Mouse (Mus musculus) lung, postnatal 25 days (tissue): ENCODE measurements at regions not wholly inside any gene's neighbourhood (a gene's known extent, or its start where the extent isn't known, plus 50 kb on each side); places are given as distances from the start of the nearest gene placed in this dataset.

ENCODE experiments used
- DNase-seq: peaks from one replicate; pipeline ENCODE4 v3.0.0; 2022; ENCODE audit warnings: low spot score

DNA sequence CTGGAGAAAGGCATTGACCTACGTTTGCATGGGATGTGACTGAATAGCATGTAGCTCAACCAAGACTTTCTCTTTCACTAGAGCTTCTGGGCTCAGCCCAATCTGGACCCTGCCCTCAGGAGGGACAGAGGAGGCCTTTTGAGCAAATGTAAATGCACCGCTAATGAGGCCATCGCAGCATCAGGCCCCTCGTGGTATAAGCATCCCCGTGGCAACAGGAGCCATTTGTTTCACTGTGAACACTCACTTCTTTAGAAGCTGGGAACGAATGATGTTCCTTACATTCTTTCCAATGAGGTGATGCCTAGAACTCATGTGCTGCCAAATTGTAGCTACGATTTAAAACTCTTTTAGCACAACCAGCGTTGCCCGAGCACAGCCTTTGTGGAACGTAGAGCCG is 279.0 kb upstream of the Gjb5 start:
- DNase-seq = no peak

DNA sequence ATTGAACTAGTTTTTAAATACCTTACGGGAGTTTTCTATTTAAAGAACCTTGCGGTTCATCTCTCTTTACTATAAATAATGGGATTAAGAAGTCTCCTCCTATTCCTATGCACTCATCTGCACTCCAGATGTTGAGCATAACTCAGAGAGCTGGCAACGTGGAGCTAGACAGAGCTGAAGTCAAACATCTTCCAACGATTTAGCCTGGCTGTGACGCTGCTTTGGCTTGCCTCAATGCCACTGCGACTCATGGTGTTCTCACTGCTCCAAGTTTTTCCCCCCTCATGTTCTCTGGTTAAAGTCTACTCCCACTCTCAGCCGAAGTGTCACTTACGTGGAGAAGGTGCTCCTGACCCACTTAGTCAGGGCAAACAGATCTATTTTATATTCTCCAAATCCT is 277.3 kb upstream of the Gjb5 start:
- DNase-seq = no peak

DNA sequence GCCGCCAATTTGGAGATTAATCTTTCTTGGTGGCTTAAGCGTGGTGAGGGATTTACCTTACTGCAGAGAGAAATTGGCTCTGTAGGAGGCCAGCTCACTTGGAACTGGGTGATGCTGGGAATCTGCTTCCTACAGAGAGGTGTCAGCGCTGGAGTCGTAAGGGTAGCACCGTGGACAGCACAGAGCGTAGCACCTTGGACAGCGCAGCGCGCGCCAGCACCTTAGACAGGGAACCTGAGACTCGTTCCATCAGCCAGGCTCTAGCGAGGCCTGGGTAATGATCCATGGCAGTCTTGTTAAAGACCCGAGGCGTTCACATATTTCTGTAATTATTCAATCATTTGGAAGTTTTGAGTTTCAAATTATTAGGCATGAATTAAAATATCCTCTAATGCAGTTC is 261.9 kb upstream of the Gjb5 start:
- DNase-seq = no peak

DNA sequence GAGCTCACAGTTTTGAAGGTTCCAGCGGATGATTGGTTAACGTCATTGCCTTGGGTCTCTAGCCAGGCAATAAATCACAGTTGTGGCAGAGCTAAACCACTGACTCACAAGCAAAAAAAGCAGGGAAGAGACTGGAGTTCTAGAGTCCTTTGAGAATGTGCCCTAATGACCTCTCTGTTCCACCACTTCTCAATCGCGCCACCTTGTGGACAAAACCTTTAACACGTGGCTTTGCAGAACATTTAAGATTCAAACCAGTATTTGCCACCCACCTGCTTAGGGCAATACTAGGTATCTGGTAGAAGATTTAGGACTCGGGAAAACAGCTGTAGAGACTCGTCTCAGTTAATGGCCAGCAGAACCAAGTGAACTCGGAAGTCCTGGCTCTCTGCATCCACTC is 254.8 kb upstream of the Gjb5 start:
- peak; percentile 14 for DNase-seq

DNA sequence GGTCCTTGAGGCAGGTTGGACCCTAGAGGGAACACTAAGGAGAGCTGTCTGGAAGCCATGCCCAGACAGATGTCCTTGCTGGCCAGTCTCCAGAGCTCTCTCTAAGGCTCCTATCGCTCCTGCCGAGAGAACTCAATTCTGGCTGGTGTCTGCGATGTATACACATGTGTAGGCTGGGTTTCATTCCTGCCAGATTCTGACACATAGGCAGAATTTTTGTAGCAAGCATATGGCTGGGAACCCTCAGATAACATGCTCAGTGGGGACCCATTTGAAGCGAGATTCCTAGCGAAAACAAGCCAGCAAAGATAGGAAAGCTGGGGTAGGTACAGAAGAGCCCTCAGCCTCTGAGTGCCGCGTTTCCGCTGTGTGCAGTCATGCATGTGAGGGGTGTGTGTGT is 242.9 kb upstream of the Gjb5 start:
- no peak for DNase-seq

DNA sequence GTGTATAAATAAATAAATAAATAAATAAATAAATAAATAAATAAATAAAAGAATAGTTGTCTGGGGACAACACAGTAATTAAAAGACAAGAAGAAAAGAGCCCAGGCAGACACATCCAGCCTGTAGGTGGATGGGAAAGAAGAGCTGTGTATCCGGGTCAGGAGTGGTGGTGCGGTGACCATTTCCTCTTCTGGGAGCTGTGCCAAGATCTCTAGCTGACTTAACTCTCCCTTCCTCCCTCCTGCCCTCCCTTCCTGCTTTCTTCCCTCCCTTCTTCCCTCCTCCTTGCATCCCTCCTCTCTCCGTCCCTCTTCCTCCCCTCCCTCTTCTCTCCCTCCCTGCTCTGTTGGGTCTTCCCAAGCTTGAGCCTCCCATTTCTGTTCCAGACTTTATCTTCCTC is 240.6 kb upstream of the Gjb5 start:
- DNase-seq = no peak

DNA sequence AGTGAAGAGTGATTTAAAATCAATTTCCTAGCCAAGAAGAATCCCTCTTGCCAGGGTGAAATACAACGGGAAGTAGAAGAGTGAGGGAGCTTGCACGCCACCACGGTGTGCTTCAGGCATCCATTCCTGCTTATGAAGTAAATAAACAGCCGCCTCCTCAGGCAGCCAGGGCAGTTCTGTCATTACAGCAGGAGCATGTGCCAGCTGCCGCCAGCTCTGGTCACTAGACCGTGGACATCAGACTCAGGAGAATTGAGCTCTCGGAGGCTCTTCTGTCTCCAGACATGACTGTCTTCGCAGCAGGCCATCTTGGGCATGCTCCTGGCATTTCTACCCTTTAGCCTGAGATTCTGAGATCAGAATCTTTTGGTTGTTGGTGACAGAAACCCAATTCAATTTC is 236.1 kb upstream of the Gjb5 start:
- DNase-seq = no peak

DNA sequence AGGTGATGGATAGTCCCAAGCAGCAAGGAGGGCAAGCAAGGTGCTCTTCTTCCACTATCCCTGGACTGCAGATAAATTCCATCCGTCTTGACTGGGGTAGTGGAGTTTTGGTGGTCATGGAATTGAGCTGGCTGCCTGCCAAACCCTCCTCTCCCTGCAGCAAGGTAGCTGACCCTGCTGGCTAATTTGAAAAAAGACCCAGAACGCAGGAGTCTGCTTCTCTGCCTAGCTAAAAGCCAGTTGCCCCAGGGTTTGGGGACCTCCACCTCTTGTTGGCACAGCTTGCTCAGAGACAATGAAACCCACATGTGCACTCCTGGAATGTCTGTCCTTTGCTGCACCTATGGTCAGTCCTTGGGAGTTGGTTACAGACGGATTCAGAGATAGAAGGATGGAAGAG is 233.6 kb upstream of the Gjb5 start:
- no peak for DNase-seq

DNA sequence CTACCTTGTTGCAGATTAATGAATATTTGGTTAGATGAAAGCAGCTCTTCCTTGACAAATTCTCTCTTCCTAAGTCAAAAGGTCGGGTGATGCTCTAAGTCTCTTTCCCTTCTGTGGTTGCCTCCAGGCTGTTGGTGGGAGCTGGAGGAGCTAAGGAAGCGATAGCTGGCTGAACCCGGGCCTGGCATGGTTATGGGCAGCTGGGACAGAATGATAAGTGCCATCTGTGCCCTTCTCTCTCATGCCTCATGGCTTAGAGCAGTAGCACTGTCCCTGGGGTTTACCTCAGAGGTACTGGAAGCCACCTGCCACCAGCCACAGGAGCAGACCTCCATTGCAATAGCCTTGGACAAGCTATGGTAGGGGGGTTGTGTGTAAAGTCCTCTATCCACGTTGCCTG is 228.8 kb upstream of the Gjb5 start:
- DNase-seq = no peak

DNA sequence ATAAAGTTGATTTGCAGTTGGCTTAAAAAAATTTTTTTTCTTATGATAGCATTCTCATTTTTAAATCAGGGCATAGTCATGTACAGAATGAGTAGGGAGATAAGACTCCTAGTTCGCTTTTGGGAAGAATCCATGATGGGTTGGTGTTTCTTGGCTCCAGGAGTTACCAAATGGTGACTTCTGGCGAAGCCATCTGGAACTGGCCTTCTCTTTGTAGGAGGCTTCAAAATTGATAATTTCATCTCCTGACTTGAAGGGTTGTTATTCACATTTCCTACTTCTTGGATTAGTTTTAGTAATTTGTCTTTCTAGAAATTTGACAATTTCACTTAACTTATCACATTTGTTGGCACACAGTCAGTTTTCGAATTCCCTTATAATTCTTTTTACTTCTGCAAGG is 218.5 kb upstream of the Gjb5 start:
- DNase-seq = no peak

DNA sequence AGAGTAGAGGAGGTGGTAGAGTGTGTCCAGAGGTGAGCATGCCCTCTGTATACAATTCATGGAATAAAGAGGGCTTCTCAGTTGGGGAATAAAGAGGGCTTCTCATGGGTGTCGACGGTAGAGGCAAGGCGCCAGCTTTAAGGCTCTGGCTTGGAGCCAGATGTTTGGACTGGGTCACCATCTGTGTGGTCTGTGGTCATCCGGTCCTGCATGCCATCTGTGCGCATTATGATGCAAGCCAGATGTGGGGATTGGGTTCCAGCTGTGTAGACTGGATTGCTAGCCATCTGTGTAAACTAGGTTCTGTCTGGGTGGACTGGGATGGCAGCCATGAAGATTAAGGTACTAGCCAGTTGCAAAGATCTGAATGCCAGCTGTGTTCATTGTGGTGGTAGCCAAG is 204.6 kb upstream of the Gjb5 start:
- DNase-seq = no peak

DNA sequence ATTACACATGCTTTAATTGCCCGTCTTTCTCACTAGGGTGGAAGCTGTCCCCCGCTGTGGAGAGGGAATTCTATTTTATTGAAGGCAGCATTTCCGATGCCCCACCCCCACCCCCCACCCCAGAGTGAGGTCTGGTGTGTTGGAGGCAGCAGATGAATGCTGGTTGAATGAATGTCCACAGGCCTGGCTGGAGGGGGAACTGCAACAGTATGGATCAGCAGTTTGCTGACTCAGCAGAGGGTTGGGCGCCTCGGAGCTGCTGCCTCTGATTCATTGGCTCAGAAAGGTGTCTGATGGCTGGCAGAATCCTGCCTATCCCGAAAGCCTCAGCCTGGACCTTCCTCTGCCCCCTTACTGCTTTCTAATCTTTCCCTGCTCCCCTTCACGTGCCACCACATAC is 200.6 kb upstream of the Gjb5 start:
- no peak for DNase-seq

DNA sequence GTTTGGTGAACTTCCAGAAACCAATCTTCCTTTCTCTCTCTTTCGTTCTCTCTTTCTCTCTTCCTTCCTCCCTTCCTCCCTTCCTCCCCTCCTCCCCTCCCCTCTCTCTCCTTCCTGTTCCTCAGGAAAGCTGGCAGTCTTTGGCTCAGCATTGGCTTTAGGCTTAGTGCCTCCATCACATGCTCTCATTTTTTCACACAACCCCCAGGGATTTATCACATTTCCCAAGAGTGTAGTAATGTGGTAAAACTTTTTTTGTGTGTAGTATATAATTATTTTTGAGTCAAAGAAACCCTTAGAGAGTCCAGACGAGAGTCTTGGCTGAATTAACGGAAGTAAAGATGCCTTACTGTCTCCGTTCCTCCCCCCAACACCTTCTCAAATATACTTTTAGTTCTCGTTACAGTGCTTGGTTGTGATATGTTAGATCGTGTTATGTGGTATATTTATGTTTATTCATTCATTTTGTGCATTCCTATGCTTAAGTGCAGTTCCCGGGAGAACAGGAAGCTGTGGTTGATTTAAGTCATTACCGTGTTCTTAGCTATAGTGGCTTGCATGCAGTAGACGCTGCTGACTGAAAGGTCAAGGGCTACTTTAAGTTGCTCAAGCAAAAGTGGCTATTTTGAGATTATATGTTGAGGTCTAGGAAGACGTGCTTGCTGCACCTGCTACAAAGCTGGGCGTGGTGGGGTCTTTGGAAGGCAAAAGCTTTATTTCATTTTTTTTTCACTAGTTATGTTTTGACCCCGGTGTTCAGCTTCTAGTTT is 194.7 kb upstream of the Gjb5 start:
- DNase-seq = peak; percentile 58

DNA sequence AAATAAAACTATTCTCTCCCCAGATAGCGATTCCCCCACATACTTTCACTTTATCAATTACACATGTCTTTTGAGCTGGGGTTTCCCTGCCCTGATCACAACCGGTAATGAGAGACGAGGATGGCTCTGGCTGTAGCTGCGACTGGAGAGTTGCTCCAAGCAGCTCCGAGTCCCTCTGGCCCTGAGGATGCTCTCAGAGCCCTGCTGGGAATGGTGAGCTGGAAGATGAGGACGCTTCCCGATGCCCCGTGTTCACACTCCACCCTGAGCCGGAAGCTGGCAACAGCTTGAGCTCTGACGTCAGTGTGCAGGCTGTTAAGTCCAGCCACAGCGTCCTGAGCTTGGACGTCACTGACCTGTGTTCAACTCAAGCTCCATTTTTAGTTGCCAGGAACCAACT is 191.6 kb upstream of the Gjb5 start:
- DNase-seq = no peak

DNA sequence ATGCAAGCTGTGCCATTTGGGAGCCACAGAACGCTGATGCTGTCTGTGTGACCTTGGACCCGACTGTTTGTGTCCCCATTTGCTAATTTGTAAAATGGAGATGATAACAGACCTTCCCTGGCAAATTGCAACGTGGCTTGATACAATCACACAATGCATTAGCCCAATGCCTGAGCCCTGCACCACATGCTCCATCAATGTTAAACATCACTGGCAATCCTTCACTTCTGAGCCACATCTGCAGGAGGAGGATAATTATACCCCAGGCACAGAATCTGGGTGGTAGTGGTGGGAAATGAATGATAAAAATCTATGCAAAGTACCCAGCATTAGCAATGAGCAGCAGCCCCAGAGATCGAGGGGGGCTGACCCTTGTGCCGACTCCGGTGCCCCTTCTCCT is 191.0 kb upstream of the Gjb5 start:
- no peak for DNase-seq

DNA sequence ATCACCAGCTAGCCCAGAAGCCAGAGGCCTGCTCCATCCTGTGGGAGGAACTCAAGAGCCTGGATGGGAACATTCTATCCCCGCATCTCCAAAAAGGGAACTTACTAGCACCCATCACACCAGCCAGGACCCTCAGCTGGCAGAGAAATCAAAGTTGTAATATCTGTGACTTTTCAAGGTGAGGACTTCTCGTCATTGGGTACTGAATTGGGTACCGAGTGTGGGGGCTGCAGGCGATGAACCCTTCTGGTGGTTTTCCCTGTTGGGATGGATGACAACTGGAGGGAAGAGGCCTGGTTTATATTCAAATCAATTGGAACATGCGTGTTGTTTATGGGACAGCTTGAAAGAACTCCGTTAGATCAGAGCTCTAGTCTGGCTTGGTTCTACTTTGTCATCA is 187.1 kb upstream of the Gjb5 start:
- DNase-seq = no peak

DNA sequence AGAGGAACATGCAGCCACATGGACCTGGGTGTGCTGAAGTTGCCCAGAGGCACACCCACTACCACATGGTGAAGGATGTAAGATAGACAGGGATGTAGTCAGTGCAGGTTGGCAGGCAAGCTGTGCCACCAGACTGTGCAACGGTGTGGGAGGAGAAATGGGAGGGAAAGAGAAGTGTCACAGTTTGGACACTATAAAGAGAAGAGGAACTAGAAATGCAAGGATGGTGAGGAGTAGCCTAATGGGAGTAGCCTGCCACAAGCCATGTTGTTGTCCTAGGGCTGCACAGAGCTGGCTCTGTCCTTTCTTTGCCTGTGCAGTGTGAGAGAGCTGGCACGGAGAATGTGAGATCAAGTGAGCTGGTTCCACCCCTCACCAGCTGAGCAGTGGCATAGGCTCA is 185.3 kb upstream of the Gjb5 start:
- no peak for DNase-seq

DNA sequence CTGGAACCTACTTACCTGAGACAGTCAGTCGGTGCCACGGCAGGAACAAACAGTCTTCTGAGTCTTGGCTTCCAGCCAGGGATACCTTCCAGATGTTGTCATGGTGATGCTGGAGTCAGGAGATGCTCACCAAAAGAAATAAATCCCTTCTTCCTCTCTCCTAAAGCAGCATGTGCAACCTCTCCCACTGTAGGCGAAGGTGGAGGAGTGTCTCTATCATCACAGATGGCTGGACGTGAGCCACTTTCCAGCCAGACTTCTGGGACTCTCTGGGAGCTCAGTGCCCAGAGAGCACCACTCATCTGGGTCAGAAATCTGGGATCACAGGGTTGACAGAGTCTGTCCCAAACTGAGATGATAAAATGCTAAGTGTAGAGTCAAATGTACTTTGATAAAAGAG is 184.8 kb upstream of the Gjb5 start:
- DNase-seq = no peak

DNA sequence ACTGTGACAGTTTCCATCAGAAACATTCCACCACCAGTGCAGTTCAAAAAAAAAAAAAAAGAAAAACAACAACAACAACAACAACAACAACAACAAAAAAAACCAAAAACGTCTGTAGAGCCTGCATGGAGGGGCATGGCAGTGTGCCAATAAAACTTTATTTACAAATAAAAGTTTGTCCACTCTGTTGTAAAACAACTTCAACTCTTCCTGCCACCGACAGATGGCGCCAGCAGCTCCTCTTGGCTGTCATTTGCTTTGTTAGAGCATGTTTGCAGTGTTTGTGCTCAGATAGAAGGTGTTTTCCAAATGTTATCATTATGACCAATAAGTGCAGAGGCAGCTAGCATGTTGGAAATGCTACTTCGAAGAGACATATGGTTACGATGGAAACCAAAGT is 179.0 kb upstream of the Gjb5 start:
- DNase-seq = no peak

DNA sequence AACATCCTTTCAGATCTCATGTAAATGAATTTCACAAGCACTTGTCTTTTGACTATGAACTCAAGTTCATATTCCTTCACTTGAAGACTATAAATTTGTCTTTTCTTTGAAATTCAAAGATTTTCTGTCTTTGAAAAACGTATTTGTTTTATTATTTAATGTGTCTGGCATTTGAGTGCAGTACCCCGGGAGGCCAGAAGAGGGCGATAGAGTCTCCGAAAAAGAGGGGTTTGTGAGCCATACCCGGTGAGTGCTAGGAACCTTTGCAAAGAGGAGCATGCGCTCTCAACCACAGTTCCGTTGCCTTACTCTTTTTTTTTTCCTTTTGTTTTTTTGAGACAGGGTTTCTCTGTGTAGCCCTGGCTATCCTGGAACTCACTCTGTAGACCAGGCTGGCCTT is 177.6 kb upstream of the Gjb5 start:
- DNase-seq = no peak

DNA sequence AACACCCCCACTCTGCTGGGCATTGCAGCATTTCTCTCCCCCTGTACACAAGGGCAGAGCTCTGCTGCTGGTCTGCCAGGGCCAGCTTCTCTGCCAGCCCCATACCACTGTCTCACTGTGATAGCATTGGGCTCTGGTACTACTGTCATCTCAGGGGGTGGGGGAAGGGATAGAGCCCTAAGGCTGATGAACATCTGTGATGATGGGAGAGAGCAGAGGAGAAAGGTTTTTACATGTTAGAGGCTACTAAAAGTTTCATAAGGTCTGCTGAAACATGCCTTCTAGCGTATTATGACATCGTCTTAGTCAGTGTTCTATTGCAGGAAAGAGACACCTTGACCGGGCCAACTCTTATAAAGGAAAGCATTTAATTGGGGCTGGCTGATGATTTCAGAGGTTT is 176.4 kb upstream of the Gjb5 start:
- DNase-seq = no peak

DNA sequence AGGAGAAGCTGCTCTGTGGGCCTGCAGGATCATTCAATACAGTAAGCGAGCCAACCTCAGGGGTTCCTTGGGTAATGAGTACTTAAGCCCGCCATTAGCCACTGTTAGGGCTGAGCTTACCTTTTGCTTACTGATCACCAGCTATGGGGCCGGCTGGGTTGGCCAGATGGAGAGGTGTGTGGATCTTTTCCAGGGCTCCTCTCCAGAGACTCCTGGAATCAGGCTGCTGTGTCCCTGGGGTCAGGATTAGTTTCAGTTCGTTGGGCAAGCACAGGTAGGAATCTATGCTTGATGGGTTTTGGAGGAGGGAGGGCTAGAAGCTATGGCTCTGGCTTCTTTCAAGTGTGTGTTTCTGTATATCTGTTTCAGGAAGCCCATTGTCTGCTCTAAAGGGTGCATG is 175.7 kb upstream of the Gjb5 start:
- no peak for DNase-seq

DNA sequence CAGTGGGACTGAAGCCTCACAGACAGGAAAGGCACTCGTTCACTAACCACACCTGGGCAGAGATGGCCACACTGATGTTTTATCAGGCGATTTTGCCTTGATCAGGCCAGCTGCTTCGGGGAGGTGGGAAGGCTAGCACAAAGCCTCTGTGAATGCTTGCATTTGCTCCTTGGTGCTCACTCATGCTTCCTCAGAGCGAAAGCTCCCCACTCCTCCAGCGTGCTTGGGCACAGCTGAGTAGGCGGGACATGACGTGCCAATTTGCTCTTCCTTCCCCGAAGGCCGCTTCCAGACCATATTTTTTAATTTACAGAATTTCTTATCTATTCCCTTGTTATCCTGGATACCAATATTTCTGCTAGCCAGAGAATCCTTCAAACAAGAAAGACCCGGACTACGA is 172.8 kb upstream of the Gjb5 start:
- DNase-seq = no peak

DNA sequence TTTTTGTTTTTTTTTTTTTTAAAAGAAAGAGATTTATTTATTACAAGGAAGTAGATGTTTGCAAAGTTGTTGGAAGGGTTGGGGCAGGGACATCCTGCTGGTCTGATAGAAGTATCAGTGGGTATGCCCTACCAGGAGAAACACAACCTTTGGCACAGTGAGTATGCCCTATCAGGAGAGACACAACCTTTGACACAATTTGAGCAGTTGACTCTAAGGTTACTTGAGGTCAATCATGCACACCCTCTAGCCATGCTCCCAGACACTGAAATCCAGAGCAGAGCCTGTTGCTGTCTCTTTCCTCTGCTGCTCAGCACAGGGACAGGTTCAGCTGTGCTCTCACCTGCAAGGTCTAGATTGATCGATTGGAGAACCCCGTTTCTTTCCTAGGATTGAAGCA is 164.2 kb upstream of the Gjb5 start:
- DNase-seq = no peak

DNA sequence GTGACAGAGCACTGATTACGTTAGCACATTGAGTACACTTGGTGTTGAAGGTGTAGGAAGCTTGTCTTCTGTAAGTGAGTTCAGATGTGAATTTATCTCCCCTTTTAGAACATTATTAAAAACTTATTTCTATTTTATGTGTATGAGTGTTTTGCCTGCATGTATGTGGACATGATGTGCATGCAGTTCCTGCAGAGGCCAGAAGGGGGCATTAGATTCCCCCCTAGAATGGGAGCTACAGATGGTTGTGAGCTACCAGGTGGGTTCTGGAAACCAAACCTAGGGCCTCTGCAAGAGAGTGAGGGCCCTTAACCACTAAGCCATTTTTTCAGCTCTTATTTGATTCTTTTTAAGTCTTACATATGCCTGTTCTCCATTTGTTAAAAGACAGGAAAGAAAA is 160.0 kb upstream of the Gjb5 start:
- DNase-seq = no peak
